Mouse (Mus musculus): ENCODE data around the gene Arhgef18.

- TF ChIP-seq POLR2A (IDR thresholded peaks at IDR 0.05; ENCODE audit: borderline replicate concordance, extremely low read depth, insufficient read depth, insufficient read length, poor library complexity, severe bottlenecking) (no peak), CTCF (IDR thresholded peaks at IDR 0.05; ENCODE audit: borderline replicate concordance, extremely low read depth, insufficient read depth, insufficient read length) (no peak)
These were observed 25.3 kb downstream of the Arhgef18 start for GRCm38 (mm10) chr8:3418101-3418500.
